Mouse (Mus musculus): ENCODE results near the gene Fam162a.
"Not testable (repeated sequence)": the region's sequence is repeated elsewhere in the genome, so short reads cannot be mapped to it uniquely, and the experiment has no call there.

Fam162a gene

GRCm38 (mm10) chr16:36071450-36072379 lies at the start of gene Fam162a, which contains the start of gene Ccdc58:
Fam162a (minus strand) TSS chr16:36071594.
Ccdc58 (plus strand) TSS chr16:36071685.
- peak; percentile 95 for DNase-seq (ENCODE audit: low read depth, low spot score)

GRCm38 (mm10) chr16:36115751-36116150 lies 44.4 kb upstream of the Fam162a start:
- DNase-seq (ENCODE audit: low read depth, low spot score), result peak; percentile 29

- DNase-seq (ENCODE audit: low read depth, low spot score), result not testable (repeated sequence)
Measured at GRCm38 (mm10) chr16:36111486-36111885, 40.1 kb upstream of the Fam162a start.

- peak; percentile 69 for DNase-seq (ENCODE audit: low read depth, low spot score)
Measured at GRCm38 (mm10) chr16:36102211-36102610, 30.8 kb upstream of the Fam162a start.

- no peak for DNase-seq (ENCODE audit: low read depth, low spot score)
Measured at GRCm38 (mm10) chr16:36101526-36101925, 30.1 kb upstream of the Fam162a start.

GRCm38 (mm10) chr16:36097813-36098499 lies 26.6 kb upstream of the Fam162a start:
- DNase-seq (ENCODE audit: low read depth, low spot score), result not testable (repeated sequence)

GRCm38 (mm10) chr16:36094079-36094478 lies 22.7 kb upstream of the Fam162a start:
- DNase-seq (ENCODE audit: low read depth, low spot score), result no peak

- no peak for DNase-seq (ENCODE audit: low read depth, low spot score)
Measured at GRCm38 (mm10) chr16:36090785-36091509, 19.6 kb upstream of the Fam162a start.

GRCm38 (mm10) chr16:36089850-36090616 lies 18.6 kb upstream of the Fam162a start:
- no peak for DNase-seq (ENCODE audit: low read depth, low spot score)

- peak; percentile 52 for DNase-seq (ENCODE audit: low read depth, low spot score)
Measured at GRCm38 (mm10) chr16:36089065-36089464, 17.7 kb upstream of the Fam162a start.

- no peak for DNase-seq (ENCODE audit: low read depth, low spot score)
Measured at GRCm38 (mm10) chr16:36087846-36088245, 16.5 kb upstream of the Fam162a start.

- no peak for DNase-seq (ENCODE audit: low read depth, low spot score)
Measured at GRCm38 (mm10) chr16:36079916-36080315, 8.5 kb upstream of the Fam162a start.

- no peak for DNase-seq (ENCODE audit: low read depth, low spot score)
Measured at GRCm38 (mm10) chr16:36074772-36075171, 3.4 kb upstream of the Fam162a start.

- DNase-seq (ENCODE audit: low read depth, low spot score), result no peak
Measured at GRCm38 (mm10) chr16:36072410-36073011, 1.1 kb upstream of the Fam162a start.

- no peak for DNase-seq (ENCODE audit: low read depth, low spot score)
Measured at GRCm38 (mm10) chr16:36071071-36071449, 334 bp downstream of the Fam162a start.

- no peak for DNase-seq (ENCODE audit: low read depth, low spot score)
Measured at GRCm38 (mm10) chr16:36069819-36070575, 1.4 kb downstream of the Fam162a start.

GRCm38 (mm10) chr16:36068356-36068755 lies 3.0 kb downstream of the Fam162a start:
- peak; percentile 52 for DNase-seq (ENCODE audit: low read depth, low spot score)

- DNase-seq (ENCODE audit: low read depth, low spot score), result no peak
Measured at GRCm38 (mm10) chr16:36067694-36068093, 3.7 kb downstream of the Fam162a start.

GRCm38 (mm10) chr16:36064904-36065303 lies 6.5 kb downstream of the Fam162a start:
- DNase-seq (ENCODE audit: low read depth, low spot score), result no peak

- no peak for DNase-seq (ENCODE audit: low read depth, low spot score)
Measured at GRCm38 (mm10) chr16:36063315-36063714, 8.1 kb downstream of the Fam162a start.

Data from ZHBTc4 (cell line).